Mouse (Mus musculus) embryonic facial prominence, embryonic 13.5 days (tissue): ENCODE results near the gene Arhgef16. TPM values are rescaled to one million over a fixed set of nuclear protein-coding genes. Genes with fewer than 3 reads are reported as not detected.

Experiments used
- polyA plus RNA-seq: library from polyadenylated mRNA; unstranded; fragments of >200 nt; fragmentation: Nextera tagmentation; extraction: Ambion mirVana; gene quantifications from 2 replicates; pipeline ENCODE4 v1.2.1, GENCODE M21; 2015

Arhgef16 gene
- polyA plus RNA-seq, 1 experiment from 2014 or later: 7.7 TPM

Other genes starting within 250 kb of the Arhgef16 start
- 4.5 and 5.7 TPM in 2 replicates for gene Trp73, start 161.5 kb downstream of the Arhgef16 start, polyA plus RNA-seq
- gene Wrap73, start 159.3 kb downstream of the Arhgef16 start, polyA plus RNA-seq: 44.1 and 44.9 TPM in 2 replicates
- gene Tprgl, start 141.0 kb downstream of the Arhgef16 start, polyA plus RNA-seq: 129 and 140 TPM in 2 replicates
- 99.7 and 104 TPM in 2 replicates for gene Megf6, start 130.9 kb downstream of the Arhgef16 start, polyA plus RNA-seq
- not detected in 2 replicates for gene B230104I21Rik, start 34.5 kb upstream of the Arhgef16 start, polyA plus RNA-seq